Mouse (Mus musculus) adrenal gland, adult 18-20 months (tissue): ENCODE measurements around the gene Pard3. TPM values are rescaled to one million over a fixed set of nuclear protein-coding genes. Genes with fewer than 3 reads are reported as not detected.

ENCODE experiments used
- DNase-seq, 2 experiments: peaks; one replicate each; pipeline ENCODE4 v3.0.0; 2021 to 2022; ENCODE audit warnings: low spot score in 2 of 2
- total RNA-seq, 2 experiments: library from RNA; stranded (reverse); gene quantifications; 1 replicate in 1 of 2; 2 replicates in 1 of 2; pipeline ENCODE4 v1.2.3; 2021

Gene Pard3
- total RNA-seq, 2 experiments from 2014 or later: 32.5 to 42.2 TPM

DNA sequence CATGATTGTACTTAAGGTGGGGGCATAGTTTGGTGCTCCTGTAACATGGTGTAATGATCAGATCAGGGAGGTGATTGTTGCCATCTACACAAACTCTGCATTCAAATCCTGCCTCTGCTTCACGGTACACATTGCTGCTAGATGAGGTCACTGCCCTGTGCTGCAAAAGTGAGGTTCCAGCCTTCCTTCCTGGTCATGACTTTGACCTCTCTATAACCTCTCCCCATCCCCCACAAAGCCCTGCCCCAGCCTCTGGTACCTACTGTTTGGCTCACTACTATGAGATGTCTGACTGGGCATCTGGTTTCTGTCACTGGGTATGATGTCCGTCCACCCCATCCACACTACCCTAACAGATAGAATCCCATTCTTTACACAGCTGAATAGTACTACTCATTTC, 408.5 kb downstream of the Pard3 start:
- DNase-seq: no peak

DNA sequence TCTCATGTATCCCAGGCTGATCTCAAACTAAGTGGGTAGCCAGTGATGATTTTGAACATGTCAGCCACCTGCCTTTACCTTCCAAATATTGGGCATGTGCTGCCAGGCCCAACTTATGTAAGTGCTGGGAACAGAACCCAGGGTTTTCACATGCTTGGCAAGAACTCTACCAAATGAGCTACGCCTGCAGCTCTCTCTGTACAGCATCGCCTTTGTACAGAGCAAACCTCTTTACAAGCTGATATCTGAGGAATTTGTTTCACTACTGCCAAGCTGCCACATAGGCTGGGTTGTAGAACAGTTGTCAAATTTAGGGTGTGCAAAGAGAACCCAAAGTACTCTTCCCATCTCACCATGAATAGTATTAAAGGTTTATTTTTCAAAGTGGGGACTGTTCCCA, 416.3 kb downstream of the Pard3 start:
- DNase-seq: no peak

DNA sequence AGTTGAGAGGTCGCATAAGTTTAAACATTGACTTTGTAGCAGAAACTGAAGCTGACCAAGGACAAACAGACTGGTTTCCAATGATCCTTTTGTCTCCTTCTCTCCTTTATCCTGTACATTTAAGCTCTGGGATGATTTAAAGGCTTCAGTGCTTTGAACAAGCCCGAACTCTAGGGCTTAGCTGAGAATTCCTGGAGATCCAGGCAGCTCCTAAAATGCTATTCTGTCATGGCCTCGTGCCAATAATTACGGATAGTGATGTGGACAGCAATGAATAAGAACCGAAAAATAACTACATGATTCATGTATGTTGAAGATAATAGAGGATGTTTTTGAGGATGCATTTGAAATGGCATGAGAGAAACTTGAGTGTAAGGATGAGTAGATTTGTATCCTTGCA, 421.9 kb downstream of the Pard3 start:
- no peak for DNase-seq

DNA sequence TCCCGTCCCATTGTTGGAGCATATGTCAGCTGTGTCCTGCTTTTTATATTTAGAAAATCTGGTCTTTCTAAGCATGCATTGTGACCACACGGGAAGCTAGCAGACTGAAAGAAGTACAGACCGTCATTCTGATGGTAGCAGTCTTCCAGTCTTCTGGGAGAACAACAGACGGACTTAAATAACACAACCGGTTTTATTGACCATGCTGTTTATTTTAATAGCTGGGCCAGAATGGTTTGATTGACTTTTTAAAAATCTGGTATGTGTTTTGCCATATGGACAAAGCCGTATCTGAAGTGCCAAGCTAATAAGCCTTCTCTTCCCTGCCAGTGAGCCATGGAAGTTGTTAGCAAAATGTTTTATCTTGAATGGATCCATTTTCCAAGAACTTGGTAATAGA, 428.3 kb downstream of the Pard3 start:
- no peak for DNase-seq

DNA sequence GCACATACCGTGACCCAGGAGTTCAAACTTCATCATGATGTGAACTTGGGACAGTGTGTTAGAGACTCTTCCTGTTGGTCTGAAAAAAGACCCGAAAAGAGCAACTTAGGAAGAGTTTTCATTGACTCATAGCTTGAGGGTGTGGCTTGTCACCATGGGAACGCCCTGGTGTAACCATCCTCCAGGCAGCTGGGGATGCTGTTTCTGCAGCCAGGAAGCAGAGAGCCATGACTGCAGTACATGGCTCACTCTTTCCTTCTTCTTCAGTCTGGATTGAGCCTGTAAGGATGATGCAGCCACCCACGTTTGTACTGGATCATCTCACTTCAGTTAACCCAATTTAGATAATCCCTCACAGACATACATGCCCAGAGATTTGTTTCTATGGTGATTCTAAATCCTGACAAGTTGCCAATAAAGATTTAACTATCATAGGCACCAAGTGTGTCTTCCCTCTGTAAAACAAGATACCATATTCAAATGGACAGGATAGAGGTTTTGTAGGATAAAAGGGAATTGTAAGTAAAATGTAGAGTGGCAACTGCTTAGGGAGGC, 431.6 kb downstream of the Pard3 start:
- no peak for DNase-seq

DNA sequence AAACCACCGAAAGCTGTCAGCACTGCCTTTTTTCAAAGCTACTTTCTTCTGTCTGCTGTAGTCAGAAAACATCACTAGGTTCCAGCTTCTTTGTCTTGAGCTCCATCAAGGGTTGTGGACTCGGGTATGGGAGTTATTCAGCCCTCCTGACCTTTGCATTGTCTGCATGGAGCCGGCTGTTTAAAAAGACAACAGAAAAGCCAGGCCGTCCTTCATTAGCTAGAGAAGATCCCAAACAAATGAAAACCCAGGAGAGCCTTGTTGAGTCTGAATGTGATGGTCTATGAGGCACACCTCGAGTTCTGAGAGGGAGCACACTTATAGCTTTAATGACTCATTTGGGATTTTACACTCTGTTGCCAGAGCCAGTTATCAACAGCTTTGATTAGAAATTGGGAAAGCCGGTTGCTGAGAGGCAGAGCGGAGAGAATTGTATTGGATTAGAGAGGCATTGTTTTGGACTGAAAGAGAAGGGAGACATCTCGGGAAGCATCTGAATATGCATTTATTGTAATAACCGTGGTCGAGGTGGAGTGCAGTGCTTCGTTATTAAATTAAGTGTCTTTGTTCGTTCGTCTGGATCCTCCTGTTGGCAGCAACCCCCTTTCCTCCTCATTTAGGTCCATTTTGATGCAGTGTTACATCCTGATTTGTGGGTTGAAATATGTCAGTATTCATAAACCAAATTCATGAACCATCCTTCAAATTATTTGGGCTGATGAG, 435.5 kb downstream of the Pard3 start:
- no peak for DNase-seq

DNA sequence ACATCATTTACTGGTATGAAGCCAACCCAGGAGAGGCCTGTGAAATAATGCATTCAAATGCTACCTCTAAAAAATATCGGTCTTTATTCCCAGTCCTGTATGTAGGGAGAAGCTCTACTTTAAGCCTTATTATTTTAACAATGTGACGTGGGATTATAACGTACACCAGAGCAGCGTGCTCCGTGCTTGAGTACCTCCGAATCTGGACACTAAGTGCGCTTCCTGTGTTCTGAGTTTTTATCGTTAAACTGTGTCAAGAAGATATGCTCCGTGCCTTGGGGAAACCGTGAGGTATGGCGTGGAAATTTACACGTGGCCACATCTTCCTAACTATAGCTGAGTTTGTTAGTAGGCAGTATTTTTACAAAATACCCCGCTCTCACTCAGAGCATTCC, 436.0 kb downstream of the Pard3 start:
- no peak for DNase-seq

DNA sequence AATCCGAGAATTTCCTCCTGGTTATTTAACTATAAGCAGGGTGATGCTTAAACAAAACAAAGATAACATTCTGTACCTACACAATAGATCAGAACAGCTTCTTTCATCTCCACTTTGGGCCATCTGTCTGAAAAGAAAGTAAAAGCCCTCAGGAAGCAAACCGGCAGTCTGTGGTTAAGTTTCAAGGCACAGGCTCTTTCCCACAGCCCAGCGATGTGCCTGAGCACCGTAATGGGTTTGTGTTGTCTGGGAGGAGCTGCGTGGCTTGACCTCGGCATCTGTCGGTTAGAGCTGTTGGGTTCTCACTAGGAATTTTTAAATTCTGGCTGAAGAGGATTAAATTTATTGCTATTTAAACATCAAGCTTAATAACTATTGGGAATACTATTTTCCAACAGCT, 436.5 kb downstream of the Pard3 start:
- no peak for DNase-seq

DNA sequence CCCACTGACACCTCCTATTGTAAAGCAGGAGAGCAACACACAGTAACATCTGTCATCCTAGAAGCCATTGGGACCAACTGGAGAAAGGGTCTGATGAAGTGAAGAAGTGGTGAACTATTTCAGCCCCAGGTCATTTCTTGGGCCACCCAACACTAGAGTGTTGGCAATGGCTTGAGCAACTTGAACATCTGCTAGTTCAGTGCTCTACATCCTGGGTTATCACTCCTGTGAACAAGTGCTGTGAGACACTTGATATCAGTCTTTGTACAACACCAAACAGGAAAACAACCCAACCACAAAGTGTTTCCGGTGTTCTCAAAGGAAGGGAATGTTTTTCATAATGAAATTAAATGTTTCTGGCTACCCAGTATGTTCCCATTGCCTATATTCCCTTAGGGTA, 438.1 kb downstream of the Pard3 start:
- no peak for DNase-seq

DNA sequence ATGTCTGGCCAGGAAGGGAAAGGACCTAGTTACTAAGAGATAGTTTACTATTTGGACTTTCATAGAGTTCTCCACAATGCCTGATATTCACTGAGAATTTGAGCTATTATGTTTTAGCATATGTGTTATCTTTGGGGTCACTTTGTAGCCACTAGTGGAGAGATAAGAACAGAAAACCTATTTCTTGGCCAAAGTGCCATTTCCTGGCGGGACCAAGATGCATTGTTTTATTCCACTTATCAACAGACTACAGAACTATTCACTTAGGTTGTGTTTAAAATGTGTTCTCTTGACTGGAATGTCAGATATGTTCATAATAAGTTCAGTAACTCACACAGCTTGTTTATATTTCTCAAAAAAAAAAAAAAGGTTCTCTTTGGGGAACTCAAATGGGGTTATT, 441.6 kb downstream of the Pard3 start:
- DNase-seq: no peak

DNA sequence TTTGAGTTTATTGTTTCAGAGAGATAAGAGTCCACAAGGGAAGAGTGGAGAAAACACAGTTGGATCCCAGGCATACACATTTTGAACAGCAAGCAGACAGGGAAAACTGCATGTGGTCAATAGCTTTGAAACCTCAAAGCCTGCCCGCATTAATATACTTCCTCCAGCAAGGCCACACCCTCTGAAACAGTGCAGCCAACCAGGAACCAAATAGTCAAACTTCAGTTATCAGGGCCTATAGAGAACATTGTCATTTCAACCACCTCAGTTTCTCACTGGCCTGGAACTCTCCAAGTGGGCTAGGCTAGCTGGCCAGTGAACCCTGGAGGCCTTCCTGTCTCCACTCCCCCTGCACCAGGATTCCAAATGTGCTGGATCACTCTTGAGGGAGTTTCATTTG, 442.6 kb downstream of the Pard3 start:
- no peak for DNase-seq

DNA sequence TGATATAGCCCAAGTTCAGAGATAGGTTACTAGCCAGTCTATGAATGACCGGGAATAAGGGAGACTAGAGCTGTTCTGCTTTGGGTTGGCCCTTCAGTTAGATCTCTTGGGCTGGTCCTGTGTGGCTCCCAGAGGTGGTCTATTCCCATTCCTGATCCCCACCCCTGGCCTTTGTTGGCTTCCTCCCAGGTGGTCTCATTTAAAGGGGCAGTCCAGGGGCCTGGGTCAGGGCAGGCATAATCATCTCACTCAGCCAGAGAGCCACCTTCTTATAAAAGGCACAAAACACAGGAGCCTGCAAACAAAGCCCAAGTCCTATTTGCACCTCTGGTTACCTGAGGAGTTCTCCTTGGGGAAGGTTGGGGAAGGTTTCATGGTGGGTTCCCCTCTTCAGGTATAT, 447.6 kb downstream of the Pard3 start:
- DNase-seq: no peak

DNA sequence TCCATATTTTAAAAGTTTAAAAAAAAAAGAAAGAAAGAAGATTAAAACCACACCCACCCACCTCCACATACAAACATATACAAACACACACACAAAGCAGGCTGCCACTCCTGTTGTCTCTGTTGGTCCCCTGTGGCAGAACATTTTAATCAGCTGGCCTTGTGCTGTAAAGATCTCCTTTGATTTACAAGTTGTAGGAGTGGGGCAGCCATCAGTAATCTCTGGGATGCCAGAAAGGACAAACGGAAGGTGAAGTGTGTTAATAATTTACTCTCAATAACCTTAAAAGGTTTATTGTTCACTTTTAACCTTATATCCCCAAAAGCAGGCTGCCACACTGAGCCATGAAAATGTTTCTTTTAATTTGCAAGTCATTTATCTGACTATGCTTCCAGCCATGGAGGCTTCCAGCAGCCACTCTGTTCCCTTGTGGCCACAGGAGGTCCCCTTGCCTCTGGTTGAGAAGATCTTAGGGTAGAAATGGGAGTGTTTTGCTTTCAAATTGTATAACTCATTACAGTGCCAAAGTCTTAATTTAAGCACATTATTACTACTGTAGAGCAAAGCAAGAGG, 448.4 kb downstream of the Pard3 start:
- no peak for DNase-seq

DNA sequence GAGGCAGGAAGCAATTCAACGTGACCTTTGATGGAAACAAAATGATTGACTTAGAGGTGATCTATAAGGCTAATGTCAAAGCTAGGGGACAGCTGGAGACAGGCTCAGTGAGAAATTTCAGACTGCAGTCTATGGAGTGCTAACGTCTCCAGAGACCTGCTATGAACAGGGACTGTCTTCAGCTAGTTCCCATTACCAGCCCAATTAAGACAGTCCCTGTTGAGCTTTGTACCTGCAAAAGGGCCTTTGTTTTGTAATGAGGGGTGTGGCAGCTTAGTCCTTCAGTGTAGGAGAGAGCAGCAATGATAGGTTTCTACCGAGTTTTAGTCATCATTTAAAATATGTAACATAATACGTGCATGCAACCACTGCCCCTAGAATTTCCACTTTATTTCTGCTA, 448.9 kb downstream of the Pard3 start:
- DNase-seq: no peak

DNA sequence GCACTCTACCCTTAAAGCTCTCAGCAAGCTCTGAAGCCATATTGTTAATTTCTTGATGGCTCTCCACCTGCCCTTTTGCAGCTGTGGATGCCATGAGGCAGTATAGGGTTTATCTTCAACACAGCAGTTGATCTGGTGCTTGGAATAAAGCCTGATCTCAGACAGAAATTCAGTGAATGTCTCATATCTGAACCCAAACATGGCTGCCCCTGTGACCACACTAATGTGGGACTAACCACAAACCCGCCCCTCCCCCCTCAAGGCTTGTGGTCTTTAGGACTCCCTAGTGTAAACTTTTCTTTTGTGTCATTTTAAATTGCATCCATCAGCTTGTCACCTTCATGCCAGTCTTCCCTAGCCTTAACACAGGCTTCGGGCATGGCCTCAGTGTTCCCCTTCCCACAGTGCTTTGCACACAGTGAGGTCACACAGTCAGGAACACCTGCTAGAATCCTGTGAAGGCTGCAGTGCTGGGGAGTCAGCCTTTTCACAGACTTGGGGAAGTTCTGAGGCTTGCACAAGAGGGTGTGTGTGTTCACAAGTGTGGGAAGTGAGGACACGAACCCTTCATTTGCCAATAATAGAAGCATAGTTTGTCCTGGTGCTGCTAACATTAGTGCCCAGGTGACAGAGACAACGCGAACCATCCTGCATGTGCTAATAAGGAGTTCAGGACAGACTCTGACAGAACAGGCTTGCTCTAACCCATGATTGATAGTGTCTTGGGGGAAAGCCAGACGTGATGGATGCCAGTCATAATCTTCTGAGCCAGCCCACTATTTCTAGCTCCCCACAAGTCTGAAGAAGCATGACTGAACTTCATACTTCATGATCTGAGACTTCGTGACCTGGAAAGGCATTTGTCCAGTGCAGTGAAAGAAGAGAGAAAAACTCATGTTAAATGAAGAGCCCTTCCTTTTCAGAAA, 451.4 kb downstream of the Pard3 start:
- DNase-seq: no peak

DNA sequence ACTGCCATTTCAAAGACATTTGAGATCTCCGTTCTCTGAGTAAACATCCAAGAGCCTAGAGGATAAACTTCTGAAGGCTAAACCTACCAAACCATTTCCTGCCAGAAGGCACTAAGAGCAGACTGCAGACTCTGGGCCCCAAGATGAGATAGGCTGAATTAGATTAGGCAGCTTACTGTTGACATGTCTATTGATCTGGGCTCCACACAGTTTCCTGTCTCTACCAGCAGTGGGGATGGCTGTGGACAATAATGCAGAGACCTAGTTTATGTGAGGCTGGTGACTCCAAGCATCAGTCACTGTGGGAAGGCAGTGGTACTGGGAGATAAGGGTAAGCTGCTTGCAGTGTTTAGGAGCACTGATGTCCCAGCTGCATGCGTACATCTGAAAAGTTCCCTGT, 452.4 kb downstream of the Pard3 start:
- no peak for DNase-seq

DNA sequence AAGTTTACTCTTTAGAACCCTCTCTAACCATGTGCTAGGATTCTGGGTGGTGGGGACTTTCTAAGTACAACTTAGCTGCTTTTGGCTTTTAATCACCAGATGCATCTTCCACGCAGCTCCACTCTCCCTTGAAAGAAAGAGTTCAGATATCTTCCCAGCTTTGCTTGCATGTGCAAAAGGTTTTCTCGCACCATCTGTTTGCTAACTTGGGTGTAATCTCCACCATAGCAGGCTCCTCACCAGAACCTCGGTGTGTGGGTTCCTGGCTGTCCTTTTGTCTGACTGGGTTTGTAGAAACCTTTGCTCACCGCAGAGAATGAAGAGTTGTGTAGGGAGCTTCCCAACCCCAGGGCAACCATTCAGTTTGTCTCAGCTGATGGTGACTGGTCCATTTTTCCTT, 462.0 kb downstream of the Pard3 start:
- DNase-seq: no peak

DNA sequence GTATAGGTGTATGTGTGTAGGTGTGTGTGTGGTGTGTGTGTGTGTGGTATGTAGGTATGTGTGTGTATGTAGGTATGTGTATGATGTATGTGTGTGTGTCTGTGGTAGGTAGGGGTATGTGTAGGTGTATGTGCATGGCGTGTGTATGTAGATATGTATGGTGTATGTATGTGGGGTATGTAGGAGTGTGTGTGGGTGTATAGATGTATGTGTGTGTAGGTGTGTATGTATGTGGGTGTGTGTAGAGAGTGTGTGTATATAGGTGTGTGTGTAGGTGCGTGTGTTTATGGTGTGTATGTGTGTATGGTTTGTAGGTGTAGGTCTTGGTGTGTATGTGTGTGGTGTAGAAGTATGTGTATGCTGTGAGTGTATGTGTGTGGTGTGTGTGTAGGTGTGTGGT, 464.6 kb downstream of the Pard3 start:
- DNase-seq: no peak

DNA sequence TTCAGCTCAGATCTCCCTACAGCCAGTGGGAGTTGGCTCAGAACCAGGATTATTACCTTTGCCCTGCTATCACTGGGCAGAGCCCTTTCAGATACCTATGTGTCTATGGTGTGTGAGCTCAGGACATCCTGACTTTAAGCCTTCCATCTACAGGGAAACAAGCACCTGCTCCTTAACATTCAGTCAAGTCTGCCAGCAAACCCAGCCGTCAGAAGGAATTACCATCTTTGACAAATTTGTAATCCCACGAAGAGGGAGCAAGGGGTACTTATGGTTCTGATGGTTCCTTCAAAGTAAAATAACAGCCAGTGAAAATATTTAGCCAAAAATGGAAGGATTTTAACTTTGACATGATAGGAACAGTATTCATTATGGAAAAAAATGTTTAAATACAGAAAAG, 466.1 kb downstream of the Pard3 start:
- DNase-seq: no peak

DNA sequence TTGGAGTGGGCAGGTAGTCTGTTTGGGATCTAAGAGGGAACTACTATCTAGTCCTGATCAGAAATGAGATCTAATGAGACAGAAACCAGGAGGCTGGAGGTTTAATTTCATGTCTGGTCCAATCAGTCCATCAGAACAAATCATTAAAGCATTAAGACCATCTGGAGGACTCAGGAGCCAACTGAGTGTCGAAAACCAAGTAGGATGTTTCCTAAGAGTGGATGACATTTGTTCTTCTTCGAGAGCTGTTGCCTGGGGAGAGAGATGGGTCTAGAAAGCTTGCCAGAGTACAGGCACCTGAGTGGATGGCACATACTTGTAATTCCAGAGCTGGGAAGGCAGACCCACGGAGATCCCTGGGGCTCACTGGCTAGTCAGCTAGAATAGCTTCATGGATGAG, 468.2 kb downstream of the Pard3 start:
- DNase-seq: no peak

DNA sequence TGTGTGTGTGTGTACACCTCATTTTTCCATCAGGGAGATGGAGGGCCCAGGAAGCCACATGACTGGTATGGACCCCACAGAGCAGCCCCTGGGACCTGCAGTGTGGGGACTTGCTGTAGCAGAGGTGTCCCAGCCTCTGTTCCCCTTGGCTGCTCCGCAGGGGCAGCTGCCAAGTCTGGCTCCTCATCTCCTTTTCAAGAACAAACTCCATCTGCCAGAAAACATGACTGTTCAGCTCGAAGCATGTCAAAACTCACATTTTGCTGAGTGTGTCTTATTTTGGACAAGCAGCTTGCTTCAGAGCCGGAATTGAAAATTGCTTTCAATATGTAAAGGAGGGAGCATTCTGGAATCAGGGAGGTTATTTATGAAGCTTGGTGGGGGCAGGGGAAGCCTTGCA, 471.1 kb downstream of the Pard3 start:
- no peak for DNase-seq
